Mouse (Mus musculus): ENCODE results near the gene Etv6. TPM values are rescaled to one million over a fixed set of nuclear protein-coding genes. Genes with fewer than 3 reads are reported as not detected.

Gene Etv6
- polyA plus RNA-seq, 1 experiment from 2014 or later = 5.9 TPM

DNA sequence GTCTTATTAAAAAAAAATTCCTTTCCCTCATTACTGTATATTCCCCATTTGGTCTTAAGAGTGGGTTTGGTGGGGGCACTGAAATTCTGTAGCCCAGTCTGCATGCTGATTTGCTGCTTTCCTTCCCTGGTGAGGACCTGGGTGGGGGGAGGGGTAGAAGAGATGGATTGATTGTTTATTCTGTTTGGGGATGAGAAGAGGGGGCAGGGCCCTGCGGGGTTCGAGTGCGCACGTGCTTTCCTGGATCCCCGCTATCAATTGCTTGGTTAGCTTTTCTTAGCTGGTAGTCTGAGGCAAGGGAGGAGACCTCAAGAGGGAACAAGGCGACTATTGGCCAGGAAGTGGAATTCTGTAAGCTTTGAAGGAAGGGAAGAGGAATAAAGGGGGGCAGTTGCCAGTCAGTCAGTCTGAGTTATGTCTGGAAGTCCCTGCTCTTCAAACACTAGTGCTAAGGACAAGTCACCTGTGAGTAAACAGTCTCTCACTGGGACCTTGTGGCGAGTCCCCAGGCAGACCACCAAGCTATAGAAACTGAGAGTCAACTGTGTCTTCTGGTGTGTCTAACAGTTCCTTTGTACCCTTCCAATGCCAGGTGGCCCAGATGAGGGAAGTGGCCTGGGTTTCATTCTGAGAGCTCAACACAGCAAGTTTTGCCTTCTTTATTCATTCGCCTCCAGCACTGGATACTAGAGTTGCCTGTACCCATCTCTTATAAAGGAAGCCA lies 120.6 kb downstream of the Etv6 start:
- no peak overlapping the region for H3K9ac ChIP-seq (ENCODE audit: low read length)
- H3K36me3 ChIP-seq (ENCODE audit: control insufficient read depth, insufficient read depth, low read length) = no peaks in the 10 kb centered on the region
- no peak overlapping the region for H3K4me3 ChIP-seq (ENCODE audit: low read depth, low read length)
- TF ChIP-seq EP300 (optimal IDR thresholded peaks at IDR 0.05) (no peak), CTCF (IDR thresholded peaks at IDR 0.05; ENCODE audit: low read depth) (no peak)
- ATAC-seq (ENCODE audit: low FRiP score, low TSS enrichment) (no peak), DNase-seq (ENCODE audit: low spot score) (no peak)
- no peaks in the 10 kb centered on the region for H3K9me3 ChIP-seq (ENCODE audit: control insufficient read depth, low read length)
- H3K27ac ChIP-seq (replicated peaks) = no peak overlapping the region
- WGBS = 55% methylated on average over 8 of the region's 8 CpGs
- no peaks in the 10 kb centered on the region for H3K27me3 ChIP-seq (ENCODE audit: control insufficient read depth, insufficient read depth, low read length)
- no peak overlapping the region for H3K4me2 ChIP-seq (replicated peaks; ENCODE audit: low read depth)
- H3K4me1 ChIP-seq (replicated peaks; ENCODE audit: control insufficient read depth, insufficient read depth) = peaks cover 6% of the 10 kb centered on the region; the same call in 1 of the 2 replicates

- Histone ChIP-seq H3K4me3 (ENCODE audit: low read depth, low read length) (no peak overlapping the region), H3K9ac (ENCODE audit: low read length) (no peak overlapping the region), H3K27me3 (ENCODE audit: control insufficient read depth, insufficient read depth, low read length) (no peaks in the 10 kb centered on the region), H3K36me3 (ENCODE audit: control insufficient read depth, insufficient read depth, low read length) (no peaks in the 10 kb centered on the region), H3K9me3 (ENCODE audit: control insufficient read depth, low read length) (no peaks in the 10 kb centered on the region), H3K27ac (replicated peaks) (no peak overlapping the region), H3K4me1 (replicated peaks; ENCODE audit: control insufficient read depth, insufficient read depth) (peaks cover 3% of the 10 kb centered on the region; the same call in 1 of the 2 replicates), H3K4me2 (replicated peaks; ENCODE audit: low read depth) (no peak overlapping the region)
- 33% methylated on average over 6 of the region's 6 CpGs for WGBS
- no peak; the same call in 1 of the 2 replicates for ATAC-seq (ENCODE audit: low FRiP score, low TSS enrichment)
- DNase-seq (ENCODE audit: low spot score) = no peak
- no peak for TF ChIP-seq EP300 (optimal IDR thresholded peaks at IDR 0.05)
- no peak for TF ChIP-seq CTCF (IDR thresholded peaks at IDR 0.05; ENCODE audit: low read depth)
Observed at GRCm38 (mm10) chr6:134157533-134158115, 122.1 kb downstream of the Etv6 start.

DNA sequence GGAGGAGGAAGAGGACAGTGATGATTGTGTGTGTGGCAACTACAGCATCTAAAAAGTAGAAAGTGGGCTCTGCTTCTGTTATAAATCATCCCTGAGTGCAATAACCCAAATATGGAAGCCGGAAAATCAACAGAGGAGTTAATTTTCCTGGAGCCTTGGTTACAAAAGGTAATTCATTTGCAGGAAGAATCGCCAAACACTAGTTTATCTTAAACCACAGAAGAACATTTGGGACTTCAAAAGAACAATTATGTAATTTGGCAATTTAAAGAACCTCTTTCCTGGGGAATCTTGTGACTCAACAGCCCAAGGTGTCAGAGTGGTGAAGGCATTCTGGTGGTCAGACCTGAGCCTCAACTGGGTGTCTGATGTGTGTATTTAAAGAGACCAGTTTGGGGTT lies 122.7 kb downstream of the Etv6 start:
- H3K4me3 ChIP-seq (ENCODE audit: low read depth, low read length) = no peak overlapping the region
- no peak for TF ChIP-seq CTCF (IDR thresholded peaks at IDR 0.05; ENCODE audit: low read depth)
- TF ChIP-seq EP300 (optimal IDR thresholded peaks at IDR 0.05) = no peak

DNA sequence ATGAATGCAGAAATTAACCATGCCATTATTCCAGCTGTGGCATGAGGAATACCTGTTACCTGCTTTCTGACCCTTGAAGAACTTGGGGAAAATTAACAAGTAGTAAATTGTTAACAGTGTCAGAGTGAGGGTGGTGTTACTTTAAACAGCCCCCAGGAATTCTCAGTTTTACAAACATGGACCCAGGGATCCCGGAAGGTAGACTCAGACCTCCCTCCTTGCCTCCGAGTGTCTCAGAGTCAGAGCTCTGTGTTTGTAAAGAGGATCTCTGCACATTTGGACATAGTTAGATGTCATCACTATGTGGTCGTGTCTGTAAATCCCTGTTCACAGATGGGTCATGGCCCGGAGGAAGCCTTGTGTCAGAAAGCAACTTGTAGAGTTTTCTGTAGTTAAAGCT lies 124.2 kb downstream of the Etv6 start:
- no peaks in the 10 kb centered on the region for H3K27me3 ChIP-seq (ENCODE audit: control insufficient read depth, insufficient read depth, low read length)
- DNase-seq (ENCODE audit: low spot score) (no peak), ATAC-seq (ENCODE audit: low FRiP score, low TSS enrichment) (no peak)
- no peaks in the 10 kb centered on the region for H3K9me3 ChIP-seq (ENCODE audit: control insufficient read depth, low read length)
- H3K36me3 ChIP-seq (ENCODE audit: control insufficient read depth, insufficient read depth, low read length) = no peaks in the 10 kb centered on the region
- H3K4me2 ChIP-seq (replicated peaks; ENCODE audit: low read depth) = no peak overlapping the region
- H3K27ac ChIP-seq (replicated peaks) = no peak overlapping the region
- no peak overlapping the region for H3K4me3 ChIP-seq (ENCODE audit: low read depth, low read length)
- 72% methylated on average over 4 of the region's 4 CpGs for WGBS
- peaks cover 3% of the 10 kb centered on the region; the same call in 1 of the 2 replicates for H3K4me1 ChIP-seq (replicated peaks; ENCODE audit: control insufficient read depth, insufficient read depth)
- no peak overlapping the region for H3K9ac ChIP-seq (ENCODE audit: low read length)
- TF ChIP-seq CTCF (IDR thresholded peaks at IDR 0.05; ENCODE audit: low read depth) (no peak), EP300 (optimal IDR thresholded peaks at IDR 0.05) (no peak)

More for the DNA sequence above, 122.7 kb downstream of the Etv6 start:
- ATAC-seq (ENCODE audit: low FRiP score, low TSS enrichment) (no peak), DNase-seq (ENCODE audit: low spot score) (no peak)
- Histone ChIP-seq H3K27ac (replicated peaks) (no peak overlapping the region), H3K27me3 (ENCODE audit: control insufficient read depth, insufficient read depth, low read length) (no peaks in the 10 kb centered on the region), H3K9ac (ENCODE audit: low read length) (no peak overlapping the region), H3K36me3 (ENCODE audit: control insufficient read depth, insufficient read depth, low read length) (no peaks in the 10 kb centered on the region), H3K9me3 (ENCODE audit: control insufficient read depth, low read length) (no peaks in the 10 kb centered on the region), H3K4me1 (replicated peaks; ENCODE audit: control insufficient read depth, insufficient read depth) (peaks cover 3% of the 10 kb centered on the region; the same call in 1 of the 2 replicates), H3K4me2 (replicated peaks; ENCODE audit: low read depth) (no peak overlapping the region)
- 48% methylated on average over 2 of the region's 2 CpGs for WGBS

DNA sequence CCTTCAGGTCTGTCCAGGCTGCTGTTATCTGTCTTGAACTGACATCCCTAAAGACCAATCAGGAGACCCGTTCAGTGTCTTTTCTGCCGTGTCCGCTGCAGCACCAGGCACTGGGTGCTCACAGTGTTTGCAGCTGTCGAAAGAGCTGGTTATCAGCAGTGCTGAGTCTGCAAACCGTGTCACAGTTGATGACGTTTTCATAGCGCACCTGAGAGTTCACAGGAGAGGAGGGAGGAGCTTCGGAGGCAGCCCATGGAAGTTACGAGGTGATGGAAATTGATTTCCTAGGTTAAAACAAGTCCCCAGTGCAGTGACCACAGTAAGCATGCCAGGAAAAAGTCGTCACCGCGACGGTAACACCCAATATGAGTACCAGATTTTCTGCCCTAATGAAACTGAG lies 125.5 kb downstream of the Etv6 start:
- DNase-seq (ENCODE audit: low spot score) (peak; percentile 68), ATAC-seq (ENCODE audit: low FRiP score, low TSS enrichment) (peak; percentile 86)
- TF ChIP-seq EP300 (optimal IDR thresholded peaks at IDR 0.05) = no peak
- H3K9ac ChIP-seq (ENCODE audit: low read length) = no peak overlapping the region
- no peaks in the 10 kb centered on the region for H3K27me3 ChIP-seq (ENCODE audit: control insufficient read depth, insufficient read depth, low read length)
- H3K27ac ChIP-seq (replicated peaks) = no peak overlapping the region
- H3K4me1 ChIP-seq (replicated peaks; ENCODE audit: control insufficient read depth, insufficient read depth) = peaks cover 3% of the 10 kb centered on the region; the same call in 1 of the 2 replicates
- WGBS = 71% methylated on average over 13 of the region's 13 CpGs
- H3K4me2 ChIP-seq (replicated peaks; ENCODE audit: low read depth) = no peak overlapping the region
- H3K36me3 ChIP-seq (ENCODE audit: control insufficient read depth, insufficient read depth, low read length) = no peaks in the 10 kb centered on the region
- H3K9me3 ChIP-seq (ENCODE audit: control insufficient read depth, low read length) = no peaks in the 10 kb centered on the region
- no peak overlapping the region for H3K4me3 ChIP-seq (ENCODE audit: low read depth, low read length)

GRCm38 (mm10) chr6:134163346-134163745 lies 127.8 kb downstream of the Etv6 start:
- H3K4me3 ChIP-seq (ENCODE audit: low read depth, low read length) = no peak overlapping the region
- ATAC-seq (ENCODE audit: low FRiP score, low TSS enrichment) (no peak), DNase-seq (ENCODE audit: low spot score) (no peak)
- H3K27me3 ChIP-seq (ENCODE audit: control insufficient read depth, insufficient read depth, low read length) = no peaks in the 10 kb centered on the region
- H3K27ac ChIP-seq (replicated peaks) = no peak overlapping the region
- H3K4me1 ChIP-seq (replicated peaks; ENCODE audit: control insufficient read depth, insufficient read depth) = peaks cover 3% of the 10 kb centered on the region; the same call in 1 of the 2 replicates
- no peaks in the 10 kb centered on the region for H3K9me3 ChIP-seq (ENCODE audit: control insufficient read depth, low read length)
- H3K4me2 ChIP-seq (replicated peaks; ENCODE audit: low read depth) = no peak overlapping the region
- H3K36me3 ChIP-seq (ENCODE audit: control insufficient read depth, insufficient read depth, low read length) = no peaks in the 10 kb centered on the region
- TF ChIP-seq CTCF (IDR thresholded peaks at IDR 0.05; ENCODE audit: low read depth) = no peak
- no peak for TF ChIP-seq EP300 (optimal IDR thresholded peaks at IDR 0.05)
- no peak overlapping the region for H3K9ac ChIP-seq (ENCODE audit: low read length)
- 82% methylated on average over 1 of the region's 1 CpGs for WGBS
